Mouse (Mus musculus): ENCODE measurements at regions not wholly inside any gene's neighbourhood (a gene's known extent, or its start where the extent isn't known, plus 50 kb on each side); places are given as distances from the start of the nearest gene placed in this dataset.
"Not testable (repeated sequence)": the region's sequence is repeated elsewhere in the genome, so short reads cannot be mapped to it uniquely, and the experiment has no call there.

GRCm38 (mm10) chr9:23692768-23693441 lies 404.9 kb upstream of the Npsr1 start:
- TF ChIP-seq CTCF (conservative IDR thresholded peaks at IDR 0.05; ENCODE audit: low read length) (no peak), POU5F1 (IDR thresholded peaks at IDR 0.05; ENCODE audit: borderline replicate concordance, low read length) (no peak), NANOG (IDR thresholded peaks at IDR 0.05; ENCODE audit: borderline replicate concordance, low read length) (no peak)

GRCm38 (mm10) chr9:23693442-23693829 lies 404.4 kb upstream of the Npsr1 start:
- H3K27me3 ChIP-seq (ENCODE audit: insufficient read depth, low read length) = no peaks in the 10 kb centered on the region
- H3K36me3 ChIP-seq (ENCODE audit: insufficient read depth, low read length) = no peaks in the 10 kb centered on the region
- H3K4me1 ChIP-seq (replicated peaks; ENCODE audit: low read depth, low read length) = no peaks in the 10 kb centered on the region
- H3K9me3 ChIP-seq (ENCODE audit: low read length) = no peaks in the 10 kb centered on the region
- H3K4me3 ChIP-seq (replicated peaks; ENCODE audit: low read length) = no peak overlapping the region
- TF ChIP-seq CTCF (conservative IDR thresholded peaks at IDR 0.05; ENCODE audit: low read length) (no peak), POU5F1 (IDR thresholded peaks at IDR 0.05; ENCODE audit: borderline replicate concordance, low read length) (no peak), NANOG (IDR thresholded peaks at IDR 0.05; ENCODE audit: borderline replicate concordance, low read length) (no peak)

More at GRCm38 (mm10) chr9:23692768-23693441, 404.9 kb upstream of the Npsr1 start:
- Histone ChIP-seq H3K9me3 (ENCODE audit: low read length) (no peaks in the 10 kb centered on the region; the same call in 1 of the 2 replicates), H3K4me3 (replicated peaks; ENCODE audit: low read length) (no peak overlapping the region), H3K4me1 (replicated peaks; ENCODE audit: low read depth, low read length) (no peaks in the 10 kb centered on the region), H3K36me3 (ENCODE audit: insufficient read depth, low read length) (no peaks in the 10 kb centered on the region), H3K27me3 (ENCODE audit: insufficient read depth, low read length) (no peaks in the 10 kb centered on the region)

- no peak for TF ChIP-seq CTCF (conservative IDR thresholded peaks at IDR 0.05; ENCODE audit: low read length)
- TF ChIP-seq NANOG (IDR thresholded peaks at IDR 0.05; ENCODE audit: borderline replicate concordance, low read length) = no peak
- TF ChIP-seq POU5F1 (IDR thresholded peaks at IDR 0.05; ENCODE audit: borderline replicate concordance, low read length) = no peak
- Histone ChIP-seq H3K27me3 (ENCODE audit: insufficient read depth, low read length) (no peaks in the 10 kb centered on the region), H3K4me3 (replicated peaks; ENCODE audit: low read length) (no peak overlapping the region), H3K36me3 (ENCODE audit: insufficient read depth, low read length) (no peaks in the 10 kb centered on the region), H3K4me1 (replicated peaks; ENCODE audit: low read depth, low read length) (no peaks in the 10 kb centered on the region), H3K9me3 (ENCODE audit: low read length) (no peaks in the 10 kb centered on the region)
Observed at GRCm38 (mm10) chr9:23694481-23694880, 403.3 kb upstream of the Npsr1 start.

- TF ChIP-seq CTCF (conservative IDR thresholded peaks at IDR 0.05; ENCODE audit: low read length) (no peak), POU5F1 (IDR thresholded peaks at IDR 0.05; ENCODE audit: borderline replicate concordance, low read length) (no peak), NANOG (IDR thresholded peaks at IDR 0.05; ENCODE audit: borderline replicate concordance, low read length) (no peak)
- H3K4me1 ChIP-seq (replicated peaks; ENCODE audit: low read depth, low read length) = no peaks in the 10 kb centered on the region
- no peaks in the 10 kb centered on the region for H3K9me3 ChIP-seq (ENCODE audit: low read length)
- H3K27me3 ChIP-seq (ENCODE audit: insufficient read depth, low read length) = no peaks in the 10 kb centered on the region
- H3K4me3 ChIP-seq (replicated peaks; ENCODE audit: low read length) = no peak overlapping the region
- H3K36me3 ChIP-seq (ENCODE audit: insufficient read depth, low read length) = no peaks in the 10 kb centered on the region
Observed at GRCm38 (mm10) chr9:23700567-23700966, 397.2 kb upstream of the Npsr1 start.

- not testable (repeated sequence) for H3K4me3 ChIP-seq (replicated peaks; ENCODE audit: low read length); H3K4me1 ChIP-seq (replicated peaks; ENCODE audit: low read depth, low read length); H3K9me3 ChIP-seq (ENCODE audit: low read length); H3K36me3 ChIP-seq (ENCODE audit: insufficient read depth, low read length); H3K27me3 ChIP-seq (ENCODE audit: insufficient read depth, low read length)
Observed at GRCm38 (mm10) chr9:23717584-23717983, 380.2 kb upstream of the Npsr1 start.

GRCm38 (mm10) chr9:23728816-23729215 lies 369.0 kb upstream of the Npsr1 start:
- H3K4me1 ChIP-seq (replicated peaks; ENCODE audit: low read depth, low read length) = no peaks in the 10 kb centered on the region
- TF ChIP-seq NANOG (IDR thresholded peaks at IDR 0.05; ENCODE audit: borderline replicate concordance, low read length) (no peak), CTCF (conservative IDR thresholded peaks at IDR 0.05; ENCODE audit: low read length) (no peak), POU5F1 (IDR thresholded peaks at IDR 0.05; ENCODE audit: borderline replicate concordance, low read length) (no peak)
- H3K36me3 ChIP-seq (ENCODE audit: insufficient read depth, low read length) = no peaks in the 10 kb centered on the region
- peaks cover 10% of the 10 kb centered on the region; the same call in 1 of the 2 replicates for H3K9me3 ChIP-seq (ENCODE audit: low read length)
- no peaks in the 10 kb centered on the region; the same call in 1 of the 2 replicates for H3K27me3 ChIP-seq (ENCODE audit: insufficient read depth, low read length)
- H3K4me3 ChIP-seq (replicated peaks; ENCODE audit: low read length) = no peak overlapping the region

- H3K4me1 ChIP-seq (replicated peaks; ENCODE audit: low read depth, low read length) = no peaks in the 10 kb centered on the region
- no peak overlapping the region for H3K4me3 ChIP-seq (replicated peaks; ENCODE audit: low read length)
- no peak for TF ChIP-seq POU5F1 (IDR thresholded peaks at IDR 0.05; ENCODE audit: borderline replicate concordance, low read length)
- no peak for TF ChIP-seq NANOG (IDR thresholded peaks at IDR 0.05; ENCODE audit: borderline replicate concordance, low read length)
- TF ChIP-seq CTCF (conservative IDR thresholded peaks at IDR 0.05; ENCODE audit: low read length) = no peak
- H3K36me3 ChIP-seq (ENCODE audit: insufficient read depth, low read length) = no peaks in the 10 kb centered on the region
- H3K9me3 ChIP-seq (ENCODE audit: low read length) = no peaks in the 10 kb centered on the region
- no peaks in the 10 kb centered on the region for H3K27me3 ChIP-seq (ENCODE audit: insufficient read depth, low read length)
Observed at GRCm38 (mm10) chr9:23752478-23752877, 345.3 kb upstream of the Npsr1 start.

- H3K9me3 ChIP-seq (ENCODE audit: low read length) = no peaks in the 10 kb centered on the region
Observed at GRCm38 (mm10) chr9:23786660-23787059, 311.1 kb upstream of the Npsr1 start.

More at GRCm38 (mm10) chr9:23786660-23787059, 311.1 kb upstream of the Npsr1 start:
- TF ChIP-seq CTCF (conservative IDR thresholded peaks at IDR 0.05; ENCODE audit: low read length) (no peak), POU5F1 (IDR thresholded peaks at IDR 0.05; ENCODE audit: borderline replicate concordance, low read length) (no peak), NANOG (IDR thresholded peaks at IDR 0.05; ENCODE audit: borderline replicate concordance, low read length) (no peak)
- H3K4me3 ChIP-seq (replicated peaks; ENCODE audit: low read length) = no peak overlapping the region
- no peaks in the 10 kb centered on the region for H3K36me3 ChIP-seq (ENCODE audit: insufficient read depth, low read length)
- no peaks in the 10 kb centered on the region for H3K27me3 ChIP-seq (ENCODE audit: insufficient read depth, low read length)
- H3K4me1 ChIP-seq (replicated peaks; ENCODE audit: low read depth, low read length) = no peaks in the 10 kb centered on the region

Data from E14TG2a.4 (cell line).